Mouse (Mus musculus) neural tube, embryonic 15.5 days (tissue): ENCODE data around the gene Sh3bp4. TPM values are rescaled to one million over a fixed set of nuclear protein-coding genes. Genes with fewer than 3 reads are reported as not detected.

Source experiments
- ATAC-seq: fragments of 200-750 bp; cut with Nextera tagmentation; 2 replicates; pipeline ENCODE4 v1.8.0; 2017; ENCODE audit warnings: mild to moderate bottlenecking, moderate TSS enrichment, moderate library complexity; ENCODE audit not compliant: low FRiP score
- H3K27ac ChIP-seq: fragments of 300-500 bp; sonication (generic); replicated peaks from 2 replicates; pipeline ENCODE4 v1.5.1; 2015; ENCODE audit warnings: mild to moderate bottlenecking, inconsistent platforms
- H3K27me3 ChIP-seq: fragments of 300-500 bp; sonication (generic); replicated peaks from 2 replicates; pipeline ENCODE4 v1.6.1; 2015; ENCODE audit warnings: inconsistent platforms
- H3K36me3 ChIP-seq: fragments of 300-500 bp; sonication (generic); 2 replicates; pipeline ENCODE4 v1.6.1; 2015; ENCODE audit warnings: inconsistent platforms
- H3K4me1 ChIP-seq: fragments of 300-500 bp; sonication (generic); 2 replicates; pipeline ENCODE4 v1.6.1; 2015; ENCODE audit warnings: inconsistent platforms
- H3K4me2 ChIP-seq: fragments of 300-500 bp; sonication (generic); 2 replicates; pipeline ENCODE4 v1.6.1; 2015; ENCODE audit warnings: inconsistent platforms, mild to moderate bottlenecking, moderate library complexity
- H3K4me3 ChIP-seq: fragments of 300-500 bp; sonication (generic); replicated peaks from 2 replicates; pipeline ENCODE4 v1.5.1; 2015; ENCODE audit warnings: mild to moderate bottlenecking, inconsistent platforms
- H3K9ac ChIP-seq: fragments of 300-500 bp; sonication (generic); replicated peaks from 2 replicates; pipeline ENCODE4 v1.6.1; 2015; ENCODE audit warnings: mild to moderate bottlenecking, inconsistent platforms
- H3K9me3 ChIP-seq: fragments of 300-500 bp; sonication (generic); replicated peaks from 2 replicates; pipeline ENCODE4 v1.6.1; 2016; ENCODE audit warnings: inconsistent platforms
- WGBS: fragments of 180-500 bp; shearing (Covaris S2); methylation state at CpG from one replicate; pipeline ENCODE4 v1.1.7; 2015; ENCODE audit warnings: mixed read lengths; 5-methylcytosine and 5-hydroxymethylcytosine counted together
- polyA plus RNA-seq: library from polyadenylated mRNA; unstranded; fragments of >200 nt; fragmentation: Nextera tagmentation; extraction: Ambion mirVana; gene quantifications from 2 replicates; pipeline ENCODE4 v1.2.1, GENCODE M21; 2015

The Sh3bp4 gene
- polyA plus RNA-seq, 1 experiment from 2014 or later: 14.2 TPM

DNA sequence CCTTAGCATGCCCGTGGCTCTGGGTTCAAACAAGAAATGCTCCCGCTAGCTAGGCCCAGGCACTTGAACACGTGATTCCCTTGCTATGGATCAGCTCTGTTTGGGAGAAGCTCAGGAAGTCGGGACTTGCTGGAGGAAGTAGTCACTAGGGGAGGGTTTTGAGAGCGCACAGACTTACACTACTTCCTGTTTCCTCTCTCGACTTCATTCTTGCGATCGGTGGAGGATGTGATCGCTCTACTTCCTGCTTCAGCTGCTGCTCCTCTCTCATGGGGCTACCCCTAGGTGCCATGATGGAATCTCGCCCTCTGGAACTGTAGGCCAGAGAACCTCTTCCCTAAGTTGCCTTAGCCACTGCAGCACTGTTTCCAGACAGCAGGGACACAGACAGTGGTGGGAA lies 27.3 kb upstream of the Sh3bp4 start:
- Histone ChIP-seq H3K27ac (no peak overlapping the region), H3K9me3 (no peaks in the 10 kb centered on the region), H3K4me2 (no peak overlapping the region), H3K4me1 (0 out of 2 replicates have a peak, but pooled peaks cover 5% of the 10 kb centered on the region), H3K36me3 (no peaks in the 10 kb centered on the region), H3K9ac (no peak overlapping the region), H3K4me3 (no peak overlapping the region), H3K27me3 (no peaks in the 10 kb centered on the region)
- 93% methylated on average over 10 of the region's 10 CpGs for WGBS
- ATAC-seq: no peak

DNA sequence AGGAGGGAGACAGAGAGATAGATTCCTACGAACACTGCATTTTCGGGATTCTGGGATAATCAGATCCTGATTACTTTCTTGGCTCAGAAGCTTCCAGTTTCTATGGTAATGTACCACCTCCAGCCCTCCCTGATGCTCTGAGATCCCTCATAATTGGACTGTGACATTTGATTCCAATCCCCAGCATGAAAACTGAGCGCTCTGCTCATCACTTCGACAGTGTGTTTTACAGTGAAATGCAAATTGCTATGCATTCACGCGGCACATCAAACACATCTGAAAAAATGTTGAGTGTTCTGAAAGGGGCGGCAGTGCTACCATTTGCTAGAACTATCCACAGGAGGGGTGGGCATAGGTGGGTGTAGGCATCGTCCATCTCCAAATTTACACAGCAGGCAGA lies 24.8 kb upstream of the Sh3bp4 start:
- H3K27ac ChIP-seq: no peak overlapping the region
- ATAC-seq: no peak
- H3K4me2 ChIP-seq: no peak overlapping the region
- no peaks in the 10 kb centered on the region for H3K27me3 ChIP-seq
- no peak overlapping the region for H3K4me3 ChIP-seq
- WGBS: 83% methylated on average over 8 of the region's 8 CpGs
- H3K9ac ChIP-seq: no peak overlapping the region
- H3K36me3 ChIP-seq: no peaks in the 10 kb centered on the region
- H3K4me1 ChIP-seq: no peaks in the 10 kb centered on the region
- no peaks in the 10 kb centered on the region for H3K9me3 ChIP-seq

DNA sequence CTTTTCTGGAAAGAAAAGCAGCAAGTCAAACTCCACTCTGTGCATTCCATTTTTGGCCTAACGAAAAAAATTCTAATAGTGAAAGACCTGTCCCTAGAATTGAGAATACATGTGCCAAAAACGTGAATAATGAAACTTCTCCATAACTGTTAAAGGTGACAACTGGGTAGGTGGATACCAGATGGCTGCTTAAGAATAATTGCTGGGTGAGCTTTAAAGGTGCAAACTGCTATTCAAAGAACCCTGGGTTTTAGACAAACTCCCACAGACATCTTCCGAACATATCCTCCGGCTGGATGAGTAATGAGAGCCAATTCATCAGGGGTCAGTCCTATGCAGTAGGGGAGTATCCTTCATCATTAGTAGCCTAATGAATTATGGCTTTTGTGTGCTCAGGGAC lies 20.7 kb upstream of the Sh3bp4 start:
- WGBS: 85% methylated on average over 4 of the region's 4 CpGs

DNA sequence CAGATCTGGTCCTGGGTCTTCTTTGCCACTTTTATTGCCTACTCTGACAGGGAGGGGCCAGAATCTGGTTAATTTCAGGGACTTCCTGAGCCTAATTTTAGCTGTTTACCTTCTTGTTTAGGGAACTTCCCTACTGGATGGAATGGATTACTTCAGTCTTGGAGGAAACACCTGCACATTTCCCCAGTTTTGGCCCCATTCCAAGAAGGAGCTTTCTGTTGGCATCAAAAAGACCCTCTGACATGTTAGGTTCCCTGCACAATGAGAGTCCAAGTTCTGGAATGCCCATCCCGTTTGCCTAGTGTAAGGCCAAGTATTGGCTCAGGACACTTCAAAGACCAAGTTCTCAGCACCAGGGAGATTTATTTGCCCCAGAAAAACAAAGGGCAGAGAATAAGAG lies 14.0 kb upstream of the Sh3bp4 start:
- 34% methylated on average over 1 of the region's 1 CpGs for WGBS
- no peak for ATAC-seq

More for the DNA sequence above, 20.7 kb upstream of the Sh3bp4 start:
- Histone ChIP-seq H3K36me3 (no peaks in the 10 kb centered on the region), H3K27me3 (no peaks in the 10 kb centered on the region), H3K4me1 (no peaks in the 10 kb centered on the region), H3K27ac (no peak overlapping the region), H3K4me3 (no peak overlapping the region), H3K9ac (no peak overlapping the region), H3K9me3 (no peaks in the 10 kb centered on the region), H3K4me2 (no peak overlapping the region)
- ATAC-seq: no peak

DNA sequence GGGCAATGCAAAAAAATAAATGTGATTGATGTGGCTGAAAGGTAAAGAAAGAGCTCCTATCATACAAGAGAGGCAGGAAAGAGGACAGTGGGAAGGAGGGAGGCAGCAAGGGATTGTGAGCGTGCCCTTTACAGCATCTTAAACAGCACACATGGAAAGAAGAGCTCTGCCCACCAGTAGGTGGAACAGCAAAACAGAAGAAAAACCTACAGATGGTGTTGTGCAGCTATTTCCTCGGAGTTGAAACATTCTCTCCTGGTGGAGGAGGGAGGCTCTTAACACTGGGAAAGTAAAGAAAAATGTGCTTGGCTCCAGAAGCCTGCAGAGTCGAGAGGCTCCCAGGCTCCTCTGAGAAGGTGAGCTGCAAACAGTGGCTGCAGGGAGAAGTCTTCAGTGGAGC lies 12.8 kb upstream of the Sh3bp4 start:
- Histone ChIP-seq H3K4me2 (no peak overlapping the region), H3K4me3 (no peak overlapping the region), H3K36me3 (no peaks in the 10 kb centered on the region), H3K27ac (no peak overlapping the region), H3K9me3 (no peaks in the 10 kb centered on the region), H3K27me3 (no peaks in the 10 kb centered on the region), H3K4me1 (no peaks in the 10 kb centered on the region), H3K9ac (no peak overlapping the region)
- WGBS: 85% methylated on average over 3 of the region's 3 CpGs
- ATAC-seq: no peak

More for the DNA sequence above, 14.0 kb upstream of the Sh3bp4 start:
- H3K27ac ChIP-seq: no peak overlapping the region
- H3K36me3 ChIP-seq: no peaks in the 10 kb centered on the region
- no peak overlapping the region for H3K4me2 ChIP-seq
- no peaks in the 10 kb centered on the region for H3K9me3 ChIP-seq
- no peaks in the 10 kb centered on the region for H3K27me3 ChIP-seq
- H3K4me3 ChIP-seq: no peak overlapping the region
- no peaks in the 10 kb centered on the region for H3K4me1 ChIP-seq
- no peak overlapping the region for H3K9ac ChIP-seq

DNA sequence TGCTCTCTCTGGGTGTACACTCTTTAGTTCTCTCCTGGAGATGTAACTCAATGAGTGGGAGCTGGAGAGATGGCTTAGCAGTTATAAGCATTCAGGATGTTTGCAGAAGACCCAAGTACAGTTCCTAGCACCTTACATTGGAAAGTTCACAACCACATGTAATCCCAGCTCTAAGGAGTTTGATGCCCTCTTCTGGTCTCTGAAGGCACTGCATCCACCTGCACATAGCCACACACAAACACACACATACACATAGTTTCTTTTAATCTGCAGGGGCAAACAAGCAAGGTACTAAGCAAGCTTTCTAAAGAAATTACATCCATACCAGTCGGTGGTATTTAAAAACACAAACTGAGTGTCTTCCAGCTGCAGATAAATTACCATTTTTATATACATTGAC lies 12.2 kb upstream of the Sh3bp4 start:
- no peak overlapping the region for H3K27ac ChIP-seq
- ATAC-seq: no peak
- 98% methylated on average over 1 of the region's 1 CpGs for WGBS
- no peak overlapping the region for H3K9ac ChIP-seq
- H3K9me3 ChIP-seq: no peaks in the 10 kb centered on the region
- no peak overlapping the region for H3K4me2 ChIP-seq
- H3K4me1 ChIP-seq: no peaks in the 10 kb centered on the region
- no peaks in the 10 kb centered on the region for H3K27me3 ChIP-seq
- no peak overlapping the region for H3K4me3 ChIP-seq
- H3K36me3 ChIP-seq: no peaks in the 10 kb centered on the region

DNA sequence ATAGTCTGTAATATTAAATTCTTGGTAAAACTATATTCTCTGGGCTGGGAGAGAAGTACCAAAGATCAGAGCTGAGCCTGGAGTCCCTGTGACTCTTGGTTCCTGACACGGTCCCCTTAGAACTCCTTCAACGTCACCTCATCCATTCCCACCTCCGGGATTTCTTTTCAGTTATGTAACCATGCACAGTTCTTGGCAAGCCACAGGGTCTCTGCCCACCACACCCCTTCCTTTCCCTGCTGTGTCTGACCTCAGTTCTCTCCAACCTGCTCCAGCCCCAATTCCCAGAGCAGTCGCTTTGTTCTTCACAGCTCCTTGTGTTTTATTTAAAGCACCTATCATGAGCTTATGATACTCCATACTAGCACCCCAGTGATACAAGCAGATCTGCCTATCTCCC lies 7.2 kb upstream of the Sh3bp4 start:
- no peak overlapping the region for H3K27ac ChIP-seq
- no peaks in the 10 kb centered on the region for H3K36me3 ChIP-seq
- ATAC-seq: no peak
- no peaks in the 10 kb centered on the region for H3K9me3 ChIP-seq
- no peaks in the 10 kb centered on the region for H3K4me1 ChIP-seq
- WGBS: 80% methylated on average over 4 of the region's 4 CpGs
- no peak overlapping the region for H3K4me3 ChIP-seq
- no peak overlapping the region for H3K4me2 ChIP-seq
- H3K9ac ChIP-seq: no peak overlapping the region
- H3K27me3 ChIP-seq: no peaks in the 10 kb centered on the region

DNA sequence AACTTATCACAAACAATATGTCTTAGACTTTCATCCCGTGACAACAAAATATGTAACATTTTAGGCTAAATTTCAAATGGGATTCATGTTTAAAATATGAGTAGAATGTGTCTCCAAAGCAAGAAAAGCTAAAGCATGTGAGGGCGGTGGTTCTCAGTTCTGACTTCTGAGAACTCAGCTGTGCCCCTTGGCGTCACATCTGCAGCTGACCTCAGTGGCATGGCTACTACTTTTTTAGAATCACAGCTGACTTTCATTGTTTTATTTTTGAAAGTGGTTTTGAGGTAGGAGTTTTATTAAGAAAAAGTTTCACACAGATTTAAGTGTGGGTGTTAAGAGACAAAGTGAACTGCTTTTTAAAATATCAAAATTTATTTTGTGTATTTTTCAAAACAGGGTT lies 6.4 kb upstream of the Sh3bp4 start:
- Histone ChIP-seq H3K36me3 (no peaks in the 10 kb centered on the region), H3K27ac (no peak overlapping the region), H3K9me3 (no peaks in the 10 kb centered on the region), H3K27me3 (no peaks in the 10 kb centered on the region), H3K4me1 (peaks cover 5% of the 10 kb centered on the region), H3K4me3 (no peak overlapping the region), H3K9ac (no peak overlapping the region), H3K4me2 (no peak overlapping the region)
- 91% methylated on average over 3 of the region's 3 CpGs for WGBS
- ATAC-seq: no peak

DNA sequence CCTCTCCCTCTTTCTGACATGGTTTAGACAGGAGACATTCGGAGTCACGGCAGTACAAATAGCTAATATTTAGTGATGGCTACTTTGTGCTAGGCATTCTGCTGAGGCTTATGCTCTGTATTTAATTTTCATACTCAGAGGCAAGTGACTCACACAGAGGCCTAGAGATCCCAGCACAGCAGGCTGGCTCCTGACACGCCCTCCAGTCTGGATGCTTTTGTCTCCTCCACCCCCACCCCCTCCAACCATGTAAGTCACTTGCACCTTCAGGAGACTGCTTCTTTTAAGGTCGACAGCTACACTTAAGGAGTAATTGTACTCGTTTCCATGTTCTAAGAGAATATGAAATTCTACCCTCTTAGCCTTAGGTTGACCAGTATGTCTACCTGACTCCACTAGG lies 1.4 kb upstream of the Sh3bp4 start:
- no peak overlapping the region for H3K9ac ChIP-seq
- H3K4me2 ChIP-seq: peak overlapping the region; percentile 82
- H3K36me3 ChIP-seq: no peaks in the 10 kb centered on the region
- 63% methylated on average over 5 of the region's 5 CpGs for WGBS
- peaks cover 40% of the 10 kb centered on the region for H3K4me1 ChIP-seq
- H3K4me3 ChIP-seq: no peak overlapping the region
- ATAC-seq: no peak
- H3K27me3 ChIP-seq: no peaks in the 10 kb centered on the region
- no peaks in the 10 kb centered on the region for H3K9me3 ChIP-seq
- peak overlapping the region; percentile 87 for H3K27ac ChIP-seq

DNA sequence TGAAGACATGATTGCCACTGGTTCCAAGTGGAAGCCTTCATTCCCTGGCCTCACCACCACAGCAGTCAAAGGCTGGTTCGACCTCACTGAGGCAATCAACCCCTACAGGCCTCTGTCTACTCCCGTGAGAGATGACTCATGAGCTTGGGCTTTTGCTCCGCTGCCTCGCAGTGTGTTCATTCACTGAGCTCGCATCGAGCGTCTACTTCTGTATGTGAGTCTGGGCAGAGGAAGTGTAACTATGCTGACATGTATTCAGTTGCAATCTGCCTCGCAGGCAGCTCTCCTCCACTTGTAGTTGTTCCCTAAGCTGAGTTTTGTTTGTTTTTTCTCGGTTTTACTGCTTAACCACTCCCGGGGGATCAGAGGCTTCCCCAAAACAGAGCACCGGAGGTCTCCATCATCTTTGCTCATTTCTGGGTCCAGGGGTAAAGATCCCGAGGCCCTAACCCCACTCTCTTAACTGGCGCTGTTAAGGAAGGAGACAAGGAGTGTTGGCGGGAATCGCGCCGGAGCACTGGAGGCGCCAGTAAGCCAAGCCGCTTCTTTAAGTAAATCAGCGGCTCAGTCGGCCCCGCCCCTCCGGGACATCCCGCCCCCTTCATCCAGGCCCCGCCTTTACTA lies 624 bp upstream of the Sh3bp4 start:
- under 1% methylated on average over 25 of the region's 25 CpGs for WGBS
- peaks cover 46% of the 10 kb centered on the region for H3K4me1 ChIP-seq

DNA sequence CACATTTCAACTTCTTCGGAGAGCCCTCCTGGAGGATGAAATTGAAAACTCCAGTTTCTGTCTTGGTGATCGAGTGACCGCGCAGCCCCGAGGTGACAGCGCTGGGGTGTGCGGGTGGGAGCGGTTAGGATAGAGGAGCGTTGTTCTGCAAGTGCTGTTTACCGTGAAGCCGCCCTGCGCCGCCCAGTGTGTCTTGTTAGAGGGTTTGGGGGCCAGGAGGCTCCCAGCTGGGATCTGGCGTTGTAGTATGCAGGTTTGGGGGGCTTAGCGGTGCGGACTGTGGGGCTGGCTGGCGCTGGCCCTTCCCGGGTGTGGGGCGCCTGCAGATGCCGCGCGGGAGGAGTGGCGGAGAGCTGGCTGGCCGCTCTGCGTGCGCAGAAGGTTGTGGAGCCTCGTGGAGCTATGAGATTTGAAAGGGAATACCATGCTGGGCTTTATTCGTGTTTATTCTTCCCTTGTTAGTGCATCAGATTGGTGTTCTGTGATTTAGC lies 701 bp downstream of the Sh3bp4 start:
- H3K9me3 ChIP-seq: no peaks in the 10 kb centered on the region
- peak overlapping the region; percentile 87 for H3K27ac ChIP-seq
- ATAC-seq: peak; percentile 27
- H3K9ac ChIP-seq: peak overlapping the region; percentile 85
- no peaks in the 10 kb centered on the region for H3K36me3 ChIP-seq
- H3K4me2 ChIP-seq: peak overlapping the region; percentile 82
- no peaks in the 10 kb centered on the region for H3K27me3 ChIP-seq
- WGBS: under 1% methylated on average over 28 of the region's 28 CpGs
- H3K4me3 ChIP-seq: peak overlapping the region; percentile 94
- H3K4me1 ChIP-seq: peaks cover 46% of the 10 kb centered on the region

More for the DNA sequence above, 624 bp upstream of the Sh3bp4 start:
- H3K36me3 ChIP-seq: no peaks in the 10 kb centered on the region
- H3K4me2 ChIP-seq: peak overlapping the region; percentile 82
- peak; percentile 48 for ATAC-seq
- H3K27me3 ChIP-seq: no peaks in the 10 kb centered on the region
- H3K9ac ChIP-seq: peak overlapping the region; percentile 33
- no peaks in the 10 kb centered on the region for H3K9me3 ChIP-seq
- peak overlapping the region; percentile 94 for H3K4me3 ChIP-seq
- H3K27ac ChIP-seq: peak overlapping the region; percentile 87

DNA sequence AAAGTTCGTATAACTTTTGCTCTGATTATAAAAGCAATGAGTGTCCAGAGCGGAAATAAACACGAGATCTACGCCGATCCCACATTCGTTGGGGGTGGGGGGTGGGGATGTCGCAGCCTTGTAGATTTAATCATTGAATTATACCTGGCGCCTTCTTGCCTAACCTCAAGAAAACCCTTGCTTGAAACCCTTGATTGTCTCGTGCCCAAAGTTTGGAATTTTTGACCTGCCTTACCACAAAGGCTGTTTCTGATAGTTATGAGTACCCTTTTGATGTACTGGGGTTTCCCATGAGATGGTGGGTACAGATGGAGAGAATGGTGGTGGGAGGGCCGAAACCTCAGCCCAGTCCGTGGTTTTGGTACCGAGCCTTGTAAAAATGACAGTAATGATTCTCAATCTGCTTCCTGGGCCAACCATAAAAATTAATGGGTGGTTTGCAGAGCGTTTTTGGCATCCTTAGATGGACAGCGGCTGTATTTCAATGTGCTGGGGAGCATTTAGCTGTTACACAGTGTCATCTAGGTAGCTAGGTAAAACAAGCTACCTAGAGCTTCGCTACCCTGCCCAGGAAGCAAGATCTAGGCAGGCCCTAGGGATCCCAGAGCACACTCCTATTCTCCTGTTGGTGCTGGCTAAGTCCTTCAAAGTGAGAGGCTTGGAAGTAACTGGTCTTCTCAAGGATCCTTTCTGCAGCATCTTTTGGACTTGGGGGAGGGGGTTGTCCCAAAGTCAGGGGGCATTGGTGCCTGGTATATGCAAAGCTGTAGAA lies 1.3 kb downstream of the Sh3bp4 start:
- Histone ChIP-seq H3K4me3 (peak overlapping the region; percentile 94), H3K9ac (peak overlapping the region; percentile 85), H3K9me3 (no peaks in the 10 kb centered on the region), H3K4me2 (peak overlapping the region; percentile 82), H3K27ac (peak overlapping the region; percentile 87), H3K27me3 (no peaks in the 10 kb centered on the region), H3K36me3 (no peaks in the 10 kb centered on the region), H3K4me1 (peaks cover 47% of the 10 kb centered on the region)
- no peak for ATAC-seq
- WGBS: 4% methylated on average over 15 of the region's 15 CpGs
